17 mouse cellular contexts compared by ENCODE assay signal in genomic region chr14:13651541-13652298, GRCm38 (mm10). TPM values are rescaled to one million over a fixed set of nuclear protein-coding genes. Genes with fewer than 3 reads are reported as not detected.
DNase-seq lines count a peak whose midpoint lies in the region; ATAC-seq and TF ChIP-seq lines count a peak whose summit lies in the region.
"Had no signal": no experiment of that assay in that cellular context is flagged by ENCODE, and none has a peak within 500 bp of the region (broad histone marks: within the 10 kb centered on the region; RNA-seq: fewer than 3 reads in every experiment).

No protein-coding gene starts in this region.

- TF ChIP-seq CTCF in forebrain, postnatal 0 days (IDR thresholded peaks at IDR 0.05; ENCODE audit: low read depth), result 0 out of 2 replicates have a peak, but pooled peaks have one; percentile 7

- H3K4me3 ChIP-seq in forebrain, postnatal 0 days (ENCODE audit: low read depth, low read length), result no peak overlapping the region
- no peak overlapping the region for H3K4me3 ChIP-seq in midbrain, embryonic 14.5 days (replicated peaks; ENCODE audit: low read depth, low read length)
- H3K4me3 ChIP-seq: erythroblast, embryonic 14.5 days had no signal

- H3K9ac ChIP-seq in forebrain, postnatal 0 days, result no peak overlapping the region
- no peak overlapping the region for H3K9ac ChIP-seq in midbrain, embryonic 14.5 days (replicated peaks; ENCODE audit: low read length)

- no peaks in the 10 kb centered on the region for H3K27me3 ChIP-seq in forebrain, postnatal 0 days (ENCODE audit: insufficient read depth, low read length)
- H3K27me3 ChIP-seq in midbrain, embryonic 14.5 days (ENCODE audit: control insufficient read depth, insufficient read depth, low read length), result no peaks in the 10 kb centered on the region

- ATAC-seq in forebrain, postnatal 0 days, result peak; percentile 93
- ATAC-seq in midbrain, embryonic 14.5 days (ENCODE audit: low FRiP score, low TSS enrichment), result peak; percentile 86

- no peaks in the 10 kb centered on the region for H3K9me3 ChIP-seq in forebrain, postnatal 0 days (ENCODE audit: low read length)
- H3K9me3 ChIP-seq in midbrain, embryonic 14.5 days (ENCODE audit: control insufficient read depth, low read length), result no peaks in the 10 kb centered on the region

- H3K27ac ChIP-seq in forebrain, postnatal 0 days (ENCODE audit: low read depth, low read length), result no peak overlapping the region
- no peak overlapping the region; the same call in 1 of the 2 replicates for H3K27ac ChIP-seq in midbrain, embryonic 14.5 days (replicated peaks; ENCODE audit: low read depth, low read length)

- 12% methylated on average over 2 of the region's 2 CpGs for whole genome bisulfite sequencing in forebrain, postnatal 0 days
- WGBS in midbrain, embryonic 14.5 days, result 26% methylated on average over 2 of the region's 2 CpGs

- H3K36me3 ChIP-seq in forebrain, postnatal 0 days (ENCODE audit: insufficient read depth), result no peaks in the 10 kb centered on the region
- H3K36me3 ChIP-seq in midbrain, embryonic 14.5 days (ENCODE audit: control insufficient read depth, insufficient read depth, low read length), result no peaks in the 10 kb centered on the region

- H3K4me2 ChIP-seq in forebrain, postnatal 0 days (ENCODE audit: low read depth), result no peak overlapping the region
- no peak overlapping the region for H3K4me2 ChIP-seq in midbrain, embryonic 14.5 days (ENCODE audit: low read length)

- DNase-seq in embryo, embryonic 10.5 days (ENCODE audit: low spot score), result peak; percentile 4
- no peak for DNase-seq in embryo, embryonic 10 days (ENCODE audit: low spot score)
- peak; percentile 3 for DNase-seq in 3T3-L1 (ENCODE audit: low read depth, low spot score)
- peak; percentile 73 for DNase-seq in forebrain, postnatal 0 days
- peak; percentile 64 for DNase-seq in midbrain, embryonic 14.5 days
- no peak for DNase-seq in thymus, postnatal 36 days
- no peak for DNase-seq in gastrocnemius, postnatal 25 days
- no peak for DNase-seq in ovary, postnatal 36 days (ENCODE audit: low spot score)
- DNase-seq: adrenal gland, postnatal 25 days; B cell, adult 2 months; cerebellum, adult 8-10 months; heart, adult 18-20 months; liver; lung, postnatal 14 days had no signal

- 0 out of 2 replicates have a peak, but pooled peaks cover 4% of the 10 kb centered on the region for H3K4me1 ChIP-seq in forebrain, postnatal 0 days (ENCODE audit: insufficient read depth)
- 0 out of 2 replicates have a peak, but pooled peaks cover 7% of the 10 kb centered on the region for H3K4me1 ChIP-seq in midbrain, embryonic 14.5 days (ENCODE audit: control insufficient read depth, insufficient read depth, low read length)

RNA-seq across cellular contexts. Expression of gene Sntn, which starts 19.0 kb away (rescaled TPM):
- total RNA-seq in forebrain, postnatal 0 days (2014; rRNA removed), result 0.23 TPM in 1 of 2 replicates, not detected in the other
- 0.15 and 0.16 TPM in 2 replicates for polyA plus RNA-seq in forebrain, postnatal 0 days (2015; fragmentation: Nextera tagmentation; extraction: Ambion mirVana)
- not detected in 2 replicates for polyA plus RNA-seq in midbrain, embryonic 14.5 days (2014; fragmentation: Nextera tagmentation; extraction: Ambion mirVana)
- not detected for total RNA-seq in gastrocnemius, postnatal 25 days (2021)
- total RNA-seq: adrenal gland, postnatal 25 days; heart, adult 18-20 months had no signal
- polyA plus RNA-seq: erythroblast, embryonic 14.5 days; neural tube, embryonic 11.5 days; spleen, adult 2 months had no signal

Comparison
In these comparisons a context has a peak if more than half of its experiments do, and no peak if none do; other contexts are left out.
1. DNase-seq: peak in embryo, embryonic 10.5 days (single experiment), 3T3-L1 (single experiment), forebrain, postnatal 0 days (single experiment) and midbrain, embryonic 14.5 days (single experiment); none in embryo, embryonic 10 days (single experiment), thymus, postnatal 36 days (0 of 2), gastrocnemius, postnatal 25 days (single experiment) and ovary, postnatal 36 days (single experiment).